Mouse (Mus musculus): Measurements from ENCODE around the gene St8sia2. TPM values are rescaled to one million over a fixed set of nuclear protein-coding genes. Genes with fewer than 3 reads are reported as not detected.

The St8sia2 gene
- polyA plus RNA-seq (2017; shearing (Covaris generic)) = not detected

GRCm38 (mm10) chr7:74013601-74014175 is at the start of gene St8sia2:
TSS of gene St8sia2 (minus strand) at chr7:74013690.
- ATAC-seq = no peak

GRCm38 (mm10) chr7:74061076-74061475 is 47.6 kb upstream of the St8sia2 start:
- ATAC-seq = no peak

GRCm38 (mm10) chr7:74060306-74060946 is 46.9 kb upstream of the St8sia2 start:
- ATAC-seq = no peak

- no peak for ATAC-seq
Observed at GRCm38 (mm10) chr7:74059684-74060083, 46.2 kb upstream of the St8sia2 start.

GRCm38 (mm10) chr7:74055753-74056152 is 42.3 kb upstream of the St8sia2 start:
- ATAC-seq = no peak

- no peak for ATAC-seq
Observed at GRCm38 (mm10) chr7:74047591-74047990, 34.1 kb upstream of the St8sia2 start.

GRCm38 (mm10) chr7:74045166-74045957 is 31.9 kb upstream of the St8sia2 start:
- ATAC-seq = no peak

GRCm38 (mm10) chr7:74043562-74044138 is 30.2 kb upstream of the St8sia2 start:
- ATAC-seq = no peak

- ATAC-seq = peak; percentile 32
Observed at GRCm38 (mm10) chr7:74025007-74025406, 11.5 kb upstream of the St8sia2 start.

- ATAC-seq = no peak
Observed at GRCm38 (mm10) chr7:74024171-74024570, 10.7 kb upstream of the St8sia2 start.

- no peak for ATAC-seq
Observed at GRCm38 (mm10) chr7:74022571-74022970, 9.1 kb upstream of the St8sia2 start.

GRCm38 (mm10) chr7:74021771-74022170 is 8.3 kb upstream of the St8sia2 start:
- ATAC-seq = no peak

- ATAC-seq = no peak
Observed at GRCm38 (mm10) chr7:74016613-74017012, 3.1 kb upstream of the St8sia2 start.

- ATAC-seq = no peak
Observed at GRCm38 (mm10) chr7:74012858-74013600, 461 bp downstream of the St8sia2 start.

GRCm38 (mm10) chr7:74011976-74012857 is 1.3 kb downstream of the St8sia2 start:
- no peak for ATAC-seq

GRCm38 (mm10) chr7:74008946-74009542 is 4.4 kb downstream of the St8sia2 start:
- ATAC-seq = no peak

- no peak for ATAC-seq
Observed at GRCm38 (mm10) chr7:74006775-74007371, 6.6 kb downstream of the St8sia2 start.

GRCm38 (mm10) chr7:74006364-74006763 is 7.1 kb downstream of the St8sia2 start:
- ATAC-seq = no peak

GRCm38 (mm10) chr7:74000743-74001510 is 12.6 kb downstream of the St8sia2 start:
- no peak for ATAC-seq

- no peak for ATAC-seq
Observed at GRCm38 (mm10) chr7:73989366-73989765, 24.1 kb downstream of the St8sia2 start.
